Mouse (Mus musculus): ENCODE measurements around the gene Lgalsl. TPM values are rescaled to one million over a fixed set of nuclear protein-coding genes. Genes with fewer than 3 reads are reported as not detected.

Lgalsl gene
- polyA plus RNA-seq, 1 experiment from 2014 or later: 33.4 TPM

DNA sequence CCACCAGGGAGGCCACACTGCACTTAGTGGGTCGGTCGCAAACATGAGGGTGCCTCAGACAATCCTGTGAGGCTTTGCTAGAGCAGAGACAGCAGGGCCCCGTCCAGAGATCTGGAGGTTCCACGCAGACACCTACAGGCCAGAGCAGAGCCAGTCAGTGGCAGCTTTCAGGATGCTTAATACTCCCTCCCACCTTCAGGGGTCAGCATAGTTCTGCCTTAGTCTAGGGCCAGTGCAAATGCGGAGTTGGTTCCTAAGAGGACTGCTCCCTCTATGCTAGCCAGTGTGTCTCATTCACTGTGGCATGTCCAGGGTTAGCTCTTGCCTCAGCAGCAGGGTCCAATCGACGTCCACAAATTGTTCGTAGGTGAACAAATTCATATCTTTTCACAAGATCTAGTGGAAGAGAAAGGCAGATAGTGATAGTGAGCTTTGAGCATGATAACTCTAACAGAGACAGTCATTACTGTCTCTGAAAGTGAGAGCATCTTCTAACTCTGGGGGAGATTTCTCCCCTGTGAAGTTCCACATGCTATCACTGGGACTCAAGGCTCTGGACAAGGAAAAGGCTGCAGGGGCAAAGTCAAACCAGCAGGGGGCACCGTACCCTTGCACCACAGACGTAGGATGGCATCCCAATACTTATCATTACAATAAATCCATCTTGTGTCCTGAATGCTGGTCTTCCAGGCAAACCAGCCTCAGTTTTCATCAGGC, 36.5 kb downstream of the Lgalsl start:
- 34% methylated on average over 10 of the region's 10 CpGs for WGBS
- no peaks in the 10 kb centered on the region for H3K36me3 ChIP-seq (ENCODE audit: control insufficient read depth, insufficient read depth, low read length)
- no peak overlapping the region for H3K9ac ChIP-seq (ENCODE audit: low read length)

GRCm38 (mm10) chr11:20793676-20794075, 37.2 kb downstream of the Lgalsl start:
- peaks cover 4% of the 10 kb centered on the region; the same call in 1 of the 2 replicates for H3K9me3 ChIP-seq (ENCODE audit: control insufficient read depth, low read length)
- no peak overlapping the region for H3K27ac ChIP-seq (ENCODE audit: low read depth)
- H3K9ac ChIP-seq (ENCODE audit: low read length): no peak overlapping the region
- H3K27me3 ChIP-seq (replicated peaks; ENCODE audit: control insufficient read depth, insufficient read depth, low read length): no peaks in the 10 kb centered on the region
- no peak for DNase-seq (ENCODE audit: low spot score)
- H3K4me2 ChIP-seq (ENCODE audit: low read length): no peak overlapping the region
- H3K4me1 ChIP-seq (replicated peaks; ENCODE audit: control insufficient read depth, insufficient read depth, low read length): 0 out of 2 replicates have a peak, but pooled peaks cover 2% of the 10 kb centered on the region
- WGBS: 74% methylated on average over 4 of the region's 4 CpGs
- H3K4me3 ChIP-seq (ENCODE audit: low read depth, low read length): no peak overlapping the region
- ATAC-seq (replicated peaks; ENCODE audit: low FRiP score, low TSS enrichment, low read depth): no peak
- no peaks in the 10 kb centered on the region for H3K36me3 ChIP-seq (ENCODE audit: control insufficient read depth, insufficient read depth, low read length)

More for the DNA sequence above, 36.5 kb downstream of the Lgalsl start:
- peak; percentile 77 for ATAC-seq (replicated peaks; ENCODE audit: low FRiP score, low TSS enrichment, low read depth)
- H3K27ac ChIP-seq (ENCODE audit: low read depth): no peak overlapping the region
- 0 out of 2 replicates have a peak overlapping the region, but pooled peaks have one; percentile 4 for H3K4me2 ChIP-seq (ENCODE audit: low read length)
- H3K4me3 ChIP-seq (ENCODE audit: low read depth, low read length): no peak overlapping the region
- peak; percentile 93 for DNase-seq (ENCODE audit: low spot score)
- H3K9me3 ChIP-seq (ENCODE audit: control insufficient read depth, low read length): peaks cover 4% of the 10 kb centered on the region; the same call in 1 of the 2 replicates
- 0 out of 2 replicates have a peak, but pooled peaks cover 2% of the 10 kb centered on the region for H3K4me1 ChIP-seq (replicated peaks; ENCODE audit: control insufficient read depth, insufficient read depth, low read length)
- H3K27me3 ChIP-seq (replicated peaks; ENCODE audit: control insufficient read depth, insufficient read depth, low read length): no peaks in the 10 kb centered on the region

DNA sequence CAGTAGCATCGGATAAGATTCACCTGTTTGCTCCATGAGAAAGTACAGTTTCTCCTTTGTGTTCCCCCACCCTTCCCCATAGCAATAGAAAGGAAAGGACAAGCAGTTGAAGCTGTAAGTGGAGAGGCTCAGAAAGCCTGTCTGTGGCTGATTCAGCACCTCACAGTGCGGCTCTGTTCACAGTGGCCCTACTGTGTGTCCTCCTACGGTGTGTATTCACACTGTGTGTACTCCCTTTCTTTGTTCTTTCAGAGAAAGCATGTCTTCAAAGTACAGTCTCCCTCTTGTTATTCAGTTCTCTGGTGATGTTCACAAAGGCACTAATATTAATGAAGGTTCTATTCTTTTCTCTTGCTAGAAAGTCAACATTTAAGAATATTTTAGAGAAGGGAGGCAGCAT, 38.2 kb downstream of the Lgalsl start:
- WGBS: 85% methylated on average over 3 of the region's 3 CpGs
- no peak overlapping the region for H3K4me3 ChIP-seq (ENCODE audit: low read depth, low read length)
- no peaks in the 10 kb centered on the region for H3K36me3 ChIP-seq (ENCODE audit: control insufficient read depth, insufficient read depth, low read length)
- no peak overlapping the region for H3K4me2 ChIP-seq (ENCODE audit: low read length)
- DNase-seq (ENCODE audit: low spot score) (no peak), ATAC-seq (replicated peaks; ENCODE audit: low FRiP score, low TSS enrichment, low read depth) (no peak)
- 0 out of 2 replicates have a peak, but pooled peaks cover 2% of the 10 kb centered on the region for H3K4me1 ChIP-seq (replicated peaks; ENCODE audit: control insufficient read depth, insufficient read depth, low read length)
- H3K27me3 ChIP-seq (replicated peaks; ENCODE audit: control insufficient read depth, insufficient read depth, low read length): no peaks in the 10 kb centered on the region
- no peak overlapping the region for H3K9ac ChIP-seq (ENCODE audit: low read length)
- no peak overlapping the region for H3K27ac ChIP-seq (ENCODE audit: low read depth)
- H3K9me3 ChIP-seq (ENCODE audit: control insufficient read depth, low read length): no peaks in the 10 kb centered on the region

DNA sequence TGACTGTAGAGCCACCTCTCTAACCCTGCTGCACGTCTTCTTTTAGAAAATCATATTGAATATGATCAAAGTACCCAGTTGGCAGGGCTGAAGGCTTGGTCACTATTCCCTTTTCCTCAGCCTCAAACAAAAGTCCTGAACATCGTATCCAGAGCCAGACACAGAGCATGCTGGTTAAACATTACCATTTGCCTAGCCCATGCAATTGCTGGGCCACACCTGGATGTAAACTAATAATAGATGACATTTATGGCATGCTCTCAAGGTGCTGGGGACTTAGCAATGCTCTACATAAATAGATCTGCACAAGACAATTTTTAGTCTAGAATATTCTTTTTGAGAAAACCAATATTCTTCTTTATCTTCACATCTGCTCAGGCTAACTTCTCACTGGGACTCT, 39.5 kb downstream of the Lgalsl start:
- no peak overlapping the region for H3K4me3 ChIP-seq (ENCODE audit: low read depth, low read length)
- DNase-seq (ENCODE audit: low spot score) (no peak), ATAC-seq (replicated peaks; ENCODE audit: low FRiP score, low TSS enrichment, low read depth) (no peak; the same call in 1 of the 2 replicates)
- 56% methylated on average over 2 of the region's 2 CpGs for WGBS
- H3K27ac ChIP-seq (ENCODE audit: low read depth): no peak overlapping the region; the same call in 1 of the 2 replicates
- 0 out of 2 replicates have a peak, but pooled peaks cover 2% of the 10 kb centered on the region for H3K4me1 ChIP-seq (replicated peaks; ENCODE audit: control insufficient read depth, insufficient read depth, low read length)
- H3K36me3 ChIP-seq (ENCODE audit: control insufficient read depth, insufficient read depth, low read length): no peaks in the 10 kb centered on the region
- no peak overlapping the region for H3K4me2 ChIP-seq (ENCODE audit: low read length)
- H3K9me3 ChIP-seq (ENCODE audit: control insufficient read depth, low read length): no peaks in the 10 kb centered on the region
- no peaks in the 10 kb centered on the region for H3K27me3 ChIP-seq (replicated peaks; ENCODE audit: control insufficient read depth, insufficient read depth, low read length)
- H3K9ac ChIP-seq (ENCODE audit: low read length): no peak overlapping the region

GRCm38 (mm10) chr11:20789015-20789414, 41.8 kb downstream of the Lgalsl start:
- Histone ChIP-seq H3K36me3 (ENCODE audit: control insufficient read depth, insufficient read depth, low read length) (no peaks in the 10 kb centered on the region), H3K27me3 (replicated peaks; ENCODE audit: control insufficient read depth, insufficient read depth, low read length) (no peaks in the 10 kb centered on the region), H3K4me3 (ENCODE audit: low read depth, low read length) (no peak overlapping the region), H3K9me3 (ENCODE audit: control insufficient read depth, low read length) (peaks cover 9% of the 10 kb centered on the region; the same call in 1 of the 2 replicates), H3K27ac (ENCODE audit: low read depth) (no peak overlapping the region), H3K9ac (ENCODE audit: low read length) (no peak overlapping the region), H3K4me2 (ENCODE audit: low read length) (no peak overlapping the region), H3K4me1 (replicated peaks; ENCODE audit: control insufficient read depth, insufficient read depth, low read length) (no peaks in the 10 kb centered on the region)
- WGBS: 60% methylated on average over 1 of the region's 1 CpGs
- no peak for DNase-seq (ENCODE audit: low spot score)
- no peak for ATAC-seq (replicated peaks; ENCODE audit: low FRiP score, low TSS enrichment, low read depth)

DNA sequence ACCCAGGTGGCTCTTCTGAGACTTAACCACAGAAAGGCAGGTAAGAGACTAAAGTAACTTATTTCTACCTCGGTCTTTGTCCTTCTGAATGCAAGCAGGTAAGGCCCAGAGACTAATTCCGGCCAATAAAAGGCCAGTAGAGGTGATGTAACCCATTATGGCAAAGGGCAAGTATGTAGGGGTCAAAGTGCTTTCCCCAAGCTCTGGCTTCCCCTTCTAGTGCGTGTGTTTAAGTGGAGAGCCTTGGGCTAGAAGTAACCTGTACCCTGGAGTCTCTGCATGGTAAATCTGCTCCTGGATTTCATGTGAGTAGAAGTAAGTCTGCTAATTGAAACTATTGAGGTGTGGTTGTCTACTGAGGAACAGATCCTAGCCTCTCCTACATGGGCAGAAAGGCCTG, 42.8 kb downstream of the Lgalsl start:
- ATAC-seq (replicated peaks; ENCODE audit: low FRiP score, low TSS enrichment, low read depth) (no peak), DNase-seq (ENCODE audit: low spot score) (no peak)
- Histone ChIP-seq H3K27ac (ENCODE audit: low read depth) (no peak overlapping the region), H3K4me3 (ENCODE audit: low read depth, low read length) (no peak overlapping the region), H3K9me3 (ENCODE audit: control insufficient read depth, low read length) (peaks cover 9% of the 10 kb centered on the region; the same call in 1 of the 2 replicates), H3K4me2 (ENCODE audit: low read length) (no peak overlapping the region), H3K36me3 (ENCODE audit: control insufficient read depth, insufficient read depth, low read length) (no peaks in the 10 kb centered on the region), H3K4me1 (replicated peaks; ENCODE audit: control insufficient read depth, insufficient read depth, low read length) (no peaks in the 10 kb centered on the region), H3K27me3 (replicated peaks; ENCODE audit: control insufficient read depth, insufficient read depth, low read length) (no peaks in the 10 kb centered on the region), H3K9ac (ENCODE audit: low read length) (no peak overlapping the region)
- 62% methylated on average over 3 of the region's 3 CpGs for WGBS

DNA sequence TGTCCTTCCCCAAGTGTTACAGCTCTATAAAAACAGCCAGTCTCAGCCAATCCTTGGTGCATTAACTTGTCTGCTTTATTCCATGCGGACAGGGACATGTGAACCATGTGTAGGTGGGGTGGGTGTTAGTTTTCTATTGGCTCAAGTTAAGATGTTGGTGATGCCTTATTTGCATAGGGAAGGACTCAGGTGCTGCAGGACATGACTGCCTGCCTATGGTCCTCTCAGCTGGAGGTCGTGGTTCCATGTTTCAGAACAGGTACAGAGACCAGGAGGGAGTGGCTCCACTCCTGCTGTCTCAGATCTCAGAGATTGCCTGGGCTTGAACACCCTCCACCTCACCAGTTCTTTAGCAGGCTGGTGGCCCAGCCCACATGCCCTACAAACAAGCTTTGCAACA, 44.7 kb downstream of the Lgalsl start:
- Histone ChIP-seq H3K27me3 (replicated peaks; ENCODE audit: control insufficient read depth, insufficient read depth, low read length) (no peaks in the 10 kb centered on the region), H3K9me3 (ENCODE audit: control insufficient read depth, low read length) (peaks cover 9% of the 10 kb centered on the region; the same call in 1 of the 2 replicates), H3K4me3 (ENCODE audit: low read depth, low read length) (no peak overlapping the region), H3K36me3 (ENCODE audit: control insufficient read depth, insufficient read depth, low read length) (no peaks in the 10 kb centered on the region), H3K4me1 (replicated peaks; ENCODE audit: control insufficient read depth, insufficient read depth, low read length) (no peaks in the 10 kb centered on the region), H3K27ac (ENCODE audit: low read depth) (no peak overlapping the region), H3K9ac (ENCODE audit: low read length) (no peak overlapping the region), H3K4me2 (ENCODE audit: low read length) (no peak overlapping the region)
- 61% methylated on average over 2 of the region's 2 CpGs for WGBS
- ATAC-seq (replicated peaks; ENCODE audit: low FRiP score, low TSS enrichment, low read depth) (no peak), DNase-seq (ENCODE audit: low spot score) (peak; percentile 37)

DNA sequence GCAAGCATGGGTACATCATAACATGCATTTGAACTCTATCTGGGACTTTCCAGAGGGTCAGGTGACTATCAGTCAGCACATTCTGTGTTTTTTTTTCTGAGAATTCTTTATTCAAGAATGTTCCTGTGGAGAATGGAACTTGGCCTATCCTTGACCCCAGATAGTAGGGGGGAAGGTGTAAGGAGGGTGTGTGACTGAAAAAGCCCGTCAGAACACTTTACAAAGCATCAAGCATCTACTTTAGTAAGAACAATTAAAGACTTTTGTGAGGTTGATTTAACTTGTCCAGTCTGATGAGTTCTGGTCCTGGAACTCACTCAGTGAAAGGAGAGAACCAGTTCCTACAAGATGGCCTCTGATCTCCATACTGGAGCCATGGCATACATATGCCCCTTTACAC, 45.7 kb downstream of the Lgalsl start:
- H3K27me3 ChIP-seq (replicated peaks; ENCODE audit: control insufficient read depth, insufficient read depth, low read length): no peaks in the 10 kb centered on the region
- no peak overlapping the region for H3K9ac ChIP-seq (ENCODE audit: low read length)
- no peak overlapping the region for H3K4me2 ChIP-seq (ENCODE audit: low read length)
- 89% methylated on average over 1 of the region's 1 CpGs for WGBS
- H3K4me3 ChIP-seq (ENCODE audit: low read depth, low read length): no peak overlapping the region
- H3K27ac ChIP-seq (ENCODE audit: low read depth): no peak overlapping the region
- ATAC-seq (replicated peaks; ENCODE audit: low FRiP score, low TSS enrichment, low read depth) (no peak), DNase-seq (ENCODE audit: low spot score) (peak; percentile 6)
- H3K4me1 ChIP-seq (replicated peaks; ENCODE audit: control insufficient read depth, insufficient read depth, low read length): no peaks in the 10 kb centered on the region
- no peaks in the 10 kb centered on the region for H3K36me3 ChIP-seq (ENCODE audit: control insufficient read depth, insufficient read depth, low read length)
- H3K9me3 ChIP-seq (ENCODE audit: control insufficient read depth, low read length): peaks cover 9% of the 10 kb centered on the region; the same call in 1 of the 2 replicates

GRCm38 (mm10) chr11:20784776-20785175, 46.1 kb downstream of the Lgalsl start:
- H3K27me3 ChIP-seq (replicated peaks; ENCODE audit: control insufficient read depth, insufficient read depth, low read length): no peaks in the 10 kb centered on the region
- no peaks in the 10 kb centered on the region for H3K36me3 ChIP-seq (ENCODE audit: control insufficient read depth, insufficient read depth, low read length)
- DNase-seq (ENCODE audit: low spot score) (peak; percentile 25), ATAC-seq (replicated peaks; ENCODE audit: low FRiP score, low TSS enrichment, low read depth) (no peak)
- H3K4me2 ChIP-seq (ENCODE audit: low read length): no peak overlapping the region
- H3K9ac ChIP-seq (ENCODE audit: low read length): no peak overlapping the region
- no peak overlapping the region for H3K27ac ChIP-seq (ENCODE audit: low read depth)
- WGBS: 84% methylated on average over 6 of the region's 6 CpGs
- no peak overlapping the region for H3K4me3 ChIP-seq (ENCODE audit: low read depth, low read length)
- peaks cover 9% of the 10 kb centered on the region; the same call in 1 of the 2 replicates for H3K9me3 ChIP-seq (ENCODE audit: control insufficient read depth, low read length)
- no peaks in the 10 kb centered on the region for H3K4me1 ChIP-seq (replicated peaks; ENCODE audit: control insufficient read depth, insufficient read depth, low read length)
